Mouse (Mus musculus) kidney, postnatal 14 days (tissue): ENCODE data around the gene Tmem219.

Experiments
- DNase-seq: peaks from one replicate; pipeline ENCODE4 v3.0.0; 2022; ENCODE audit warnings: mixed read lengths

Tmem219 gene

GRCm38 (mm10) chr7:126861429-126862130 lies 61.1 kb downstream of the Tmem219 start, which contains the start of gene Hirip3:
Gene Hirip3, plus strand, starts transcription at chr7:126861972.
- peak; percentile 96 for DNase-seq

GRCm38 (mm10) chr7:126860987-126861386 lies 61.7 kb downstream of the Tmem219 start:
- no peak for DNase-seq

GRCm38 (mm10) chr7:126856741-126857420 lies 65.8 kb downstream of the Tmem219 start:
- no peak for DNase-seq

GRCm38 (mm10) chr7:126855641-126856040 lies 67.1 kb downstream of the Tmem219 start:
- DNase-seq = no peak

GRCm38 (mm10) chr7:126853454-126853853 lies 69.3 kb downstream of the Tmem219 start:
- DNase-seq = peak; percentile 77

GRCm38 (mm10) chr7:126851192-126851591 lies 71.5 kb downstream of the Tmem219 start:
- DNase-seq = no peak

GRCm38 (mm10) chr7:126850161-126850560 lies 72.6 kb downstream of the Tmem219 start:
- no peak for DNase-seq

GRCm38 (mm10) chr7:126848794-126849193 lies 73.9 kb downstream of the Tmem219 start:
- DNase-seq = no peak

GRCm38 (mm10) chr7:126847421-126848398 lies 75.0 kb downstream of the Tmem219 start:
- no peak for DNase-seq

- DNase-seq = no peak
These were observed 75.6 kb downstream of the Tmem219 start, which contains the start of gene Doc2a for GRCm38 (mm10) chr7:126847116-126847420. Gene Doc2a, plus strand, starts transcription at chr7:126847416.

- no peak for DNase-seq
These were observed 77.2 kb downstream of the Tmem219 start for GRCm38 (mm10) chr7:126845516-126845915.

GRCm38 (mm10) chr7:126843276-126843675 lies 79.4 kb downstream of the Tmem219 start:
- DNase-seq = no peak
